Mouse (Mus musculus) C2C12 (cell line): ENCODE results near the gene Il7r.

Source experiments
- CTCF ChIP-seq: IDR thresholded peaks from one replicate; pipeline ENCODE4 v1.5.1; 2011; ENCODE audit not compliant: control insufficient read depth, insufficient read depth, insufficient read length
- USF1 ChIP-seq: IDR thresholded peaks from one replicate; pipeline ENCODE4 v1.6.1; 2011; ENCODE audit warnings: low read depth, mild to moderate bottlenecking, control low read depth, moderate library complexity

- TF ChIP-seq CTCF (no peak), USF1 (no peak)
Observed at GRCm38 (mm10) chr15:9464039-9464438, 65.9 kb downstream of the Il7r start.
